Mouse (Mus musculus) left cerebral cortex, adult 9 months (tissue): Measurements from ENCODE around the gene Dlgap4.

Experiments
- DNase-seq, 2 experiments: peaks; one replicate each; pipeline ENCODE4 v3.0.0; 2022; ENCODE audit warnings: low spot score in 2 of 2

The Dlgap4 gene

DNA sequence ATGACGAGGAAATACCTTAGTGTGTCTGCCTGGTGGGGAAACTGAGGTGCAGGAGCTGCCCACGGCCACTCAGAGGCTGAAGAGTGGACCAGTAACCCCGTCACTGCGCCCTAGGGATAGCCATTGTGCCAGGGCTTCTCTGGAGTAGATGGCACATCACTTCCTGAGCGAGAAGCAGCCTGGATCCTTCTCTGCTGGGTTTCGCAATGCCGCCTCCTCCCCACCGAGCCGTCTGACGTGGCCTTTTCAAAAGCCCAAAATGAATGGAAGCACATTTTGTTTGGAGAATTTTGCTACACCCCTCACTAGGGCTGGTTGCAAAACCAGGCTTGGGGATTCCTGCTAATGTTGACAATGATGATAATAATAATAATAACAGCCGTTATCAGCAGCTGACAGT lies 4.0 kb downstream of the Dlgap4 start:
- peak in 1 of 2 experiments; percentile 59 for DNase-seq

- no peak for DNase-seq
These were observed 7.4 kb downstream of the Dlgap4 start for GRCm38 (mm10) chr2:156620874-156621273.

GRCm38 (mm10) chr2:156621449-156621848 lies 7.9 kb downstream of the Dlgap4 start:
- no peak for DNase-seq

- no peak for DNase-seq
These were observed 8.7 kb downstream of the Dlgap4 start for GRCm38 (mm10) chr2:156622192-156622591.

GRCm38 (mm10) chr2:156623246-156623645 lies 9.7 kb downstream of the Dlgap4 start:
- DNase-seq = no peak

GRCm38 (mm10) chr2:156625307-156625706 lies 11.8 kb downstream of the Dlgap4 start:
- no peak for DNase-seq

- DNase-seq = no peak
These were observed 12.6 kb downstream of the Dlgap4 start for GRCm38 (mm10) chr2:156626119-156626518.

- no peak for DNase-seq
These were observed 13.0 kb downstream of the Dlgap4 start for GRCm38 (mm10) chr2:156626544-156626943.

DNA sequence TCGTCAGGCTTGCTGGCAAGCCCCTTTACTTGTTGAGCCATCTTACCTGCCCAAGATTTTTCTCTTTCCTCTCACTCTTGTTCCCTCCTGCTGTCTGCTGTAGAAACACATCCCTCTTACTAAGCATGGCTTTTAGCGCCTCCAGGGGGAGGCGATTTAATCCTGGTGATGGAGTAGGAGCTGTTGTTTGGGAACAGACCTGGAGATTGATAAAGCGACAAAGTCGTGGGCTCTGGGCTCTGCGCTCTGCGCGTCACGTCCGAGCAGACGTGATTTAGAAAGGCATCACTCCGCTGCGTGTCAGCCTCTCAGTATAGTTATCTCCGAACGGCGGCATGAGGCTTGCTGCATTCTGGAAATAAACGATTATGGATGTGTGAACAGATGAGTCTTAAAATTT lies 14.4 kb downstream of the Dlgap4 start:
- DNase-seq = peak in 1 of 2 experiments; percentile 40

GRCm38 (mm10) chr2:156630288-156630687 lies 16.8 kb downstream of the Dlgap4 start:
- no peak for DNase-seq

GRCm38 (mm10) chr2:156632721-156633120 lies 19.2 kb downstream of the Dlgap4 start:
- no peak for DNase-seq

GRCm38 (mm10) chr2:156635091-156635490 lies 21.6 kb downstream of the Dlgap4 start:
- no peak for DNase-seq

GRCm38 (mm10) chr2:156641141-156641540 lies 27.6 kb downstream of the Dlgap4 start:
- no peak for DNase-seq

GRCm38 (mm10) chr2:156642931-156643330 lies 29.4 kb downstream of the Dlgap4 start:
- DNase-seq = no peak

DNA sequence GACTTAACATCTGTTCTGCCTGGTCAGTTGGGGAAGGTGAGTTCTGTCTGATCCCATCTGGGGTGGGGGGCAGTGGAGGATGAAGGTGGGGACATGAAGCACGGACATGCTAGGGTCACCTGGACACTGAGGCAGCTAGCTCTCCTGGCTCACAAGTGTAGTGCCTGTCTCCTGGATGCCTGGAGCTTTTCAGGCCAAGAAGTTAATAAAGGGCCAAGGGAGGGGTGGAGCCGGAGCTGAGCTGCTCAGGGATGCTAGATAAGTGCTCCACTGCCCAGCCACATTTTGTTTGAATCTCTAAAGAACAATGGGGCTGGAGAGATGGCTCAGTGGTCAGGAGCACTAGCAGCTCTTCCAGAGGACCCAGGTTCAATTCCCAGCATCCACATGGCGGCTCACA lies 29.9 kb downstream of the Dlgap4 start:
- DNase-seq = no peak

GRCm38 (mm10) chr2:156645145-156645544 lies 31.6 kb downstream of the Dlgap4 start:
- no peak for DNase-seq

DNA sequence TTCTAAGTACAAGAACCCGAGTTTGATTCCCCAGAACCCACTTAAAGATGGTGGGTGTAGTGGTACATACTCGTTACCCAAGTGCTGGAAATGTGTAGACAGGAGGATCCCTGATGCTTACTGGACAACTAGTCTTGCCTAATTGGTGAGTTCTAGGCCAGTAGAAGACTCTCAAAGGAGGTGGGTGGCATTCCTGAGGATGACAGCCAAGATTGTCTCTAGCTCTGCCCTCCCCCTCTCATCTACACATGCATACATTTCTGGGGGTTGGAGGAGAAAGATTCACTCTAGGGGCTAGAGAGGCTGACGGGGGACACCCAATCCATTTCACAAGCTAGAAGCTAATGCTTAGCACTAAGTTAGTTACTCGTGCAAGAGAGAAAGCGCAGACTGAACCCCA lies 33.4 kb downstream of the Dlgap4 start:
- no peak for DNase-seq

DNA sequence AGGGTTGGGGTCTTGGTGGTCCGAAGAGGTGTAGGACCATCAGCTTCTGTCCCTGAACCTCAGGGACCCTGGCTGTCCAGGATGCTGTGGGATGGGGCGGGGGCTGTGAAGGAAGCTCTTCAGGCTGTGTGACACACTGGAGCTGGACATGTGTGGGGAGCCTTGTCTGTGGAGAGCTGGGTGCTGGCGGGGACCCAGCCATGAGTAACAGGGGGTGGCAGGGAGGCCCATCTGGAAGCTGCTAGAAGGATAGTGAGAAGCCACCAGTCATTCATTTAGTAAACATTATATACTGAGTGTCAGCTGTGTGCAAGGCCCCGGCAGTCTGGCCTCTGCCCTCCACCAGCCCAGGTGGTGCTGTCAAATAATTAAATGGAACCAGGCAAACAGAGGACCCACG lies 34.5 kb downstream of the Dlgap4 start:
- DNase-seq = peak in 1 of 2 experiments; percentile 62

GRCm38 (mm10) chr2:156649450-156649849 lies 35.9 kb downstream of the Dlgap4 start:
- DNase-seq = no peak

DNA sequence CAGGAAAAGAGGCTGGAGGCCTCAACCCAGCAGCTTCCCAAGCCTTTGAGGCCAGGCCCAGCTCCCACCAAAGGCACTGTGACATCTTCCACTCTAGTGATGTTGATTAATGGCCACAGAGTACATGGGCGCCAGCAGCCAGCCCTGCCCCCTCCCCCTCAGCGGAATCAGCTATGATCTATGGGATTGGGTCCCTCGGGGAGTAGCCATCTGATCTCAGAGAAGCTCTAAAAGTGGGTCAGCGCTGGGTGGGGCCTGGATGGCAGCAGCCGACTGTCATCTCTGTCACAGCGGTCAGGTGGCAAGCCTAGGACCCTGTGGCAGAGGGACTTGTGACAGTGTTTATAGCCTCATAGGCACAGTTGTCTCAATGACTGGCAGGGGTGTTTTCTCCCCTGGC lies 37.5 kb downstream of the Dlgap4 start:
- no peak for DNase-seq

- DNase-seq = no peak
These were observed 39.3 kb downstream of the Dlgap4 start for GRCm38 (mm10) chr2:156652841-156653240.

DNA sequence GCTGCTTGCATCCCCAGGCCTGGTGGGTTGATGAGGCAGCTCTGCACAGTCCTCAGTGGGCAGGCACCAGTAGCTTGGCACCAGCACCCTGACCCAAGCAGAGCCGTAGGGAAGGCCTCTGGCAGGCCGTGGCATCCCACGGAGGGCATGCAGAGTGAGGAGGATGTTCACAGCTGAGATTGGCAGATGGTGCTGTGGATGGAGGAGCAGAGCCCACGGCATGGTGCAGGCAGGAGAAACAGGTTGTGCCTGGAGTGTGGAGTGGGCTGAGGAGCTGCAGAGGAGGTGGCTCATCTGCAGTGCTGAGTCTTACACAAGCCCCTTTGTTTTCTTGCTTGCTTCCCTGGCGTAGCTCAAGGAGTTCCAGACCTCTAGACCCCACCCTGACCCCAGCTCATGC lies 40.6 kb downstream of the Dlgap4 start:
- DNase-seq = peak in 1 of 2 experiments; percentile 73

DNA sequence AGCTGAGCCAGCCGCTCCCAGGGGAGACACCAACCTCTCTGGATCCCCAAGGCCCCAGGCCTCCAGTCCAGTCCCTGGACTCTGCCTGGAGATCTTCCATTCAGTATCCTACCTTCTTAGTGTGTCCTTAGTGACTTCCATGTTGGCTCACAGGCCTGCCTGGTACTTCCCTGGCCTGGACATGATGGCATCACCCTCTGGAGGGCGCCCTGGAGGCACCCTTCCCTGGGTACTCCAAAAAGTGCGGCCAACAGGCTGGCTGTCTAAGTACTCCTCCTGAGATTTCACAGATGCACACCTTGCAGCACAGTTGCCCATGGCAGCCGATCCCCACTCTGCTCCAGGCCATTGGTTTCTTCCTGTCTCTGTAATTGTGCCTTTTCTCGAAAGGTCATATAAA lies 42.1 kb downstream of the Dlgap4 start:
- no peak for DNase-seq

DNA sequence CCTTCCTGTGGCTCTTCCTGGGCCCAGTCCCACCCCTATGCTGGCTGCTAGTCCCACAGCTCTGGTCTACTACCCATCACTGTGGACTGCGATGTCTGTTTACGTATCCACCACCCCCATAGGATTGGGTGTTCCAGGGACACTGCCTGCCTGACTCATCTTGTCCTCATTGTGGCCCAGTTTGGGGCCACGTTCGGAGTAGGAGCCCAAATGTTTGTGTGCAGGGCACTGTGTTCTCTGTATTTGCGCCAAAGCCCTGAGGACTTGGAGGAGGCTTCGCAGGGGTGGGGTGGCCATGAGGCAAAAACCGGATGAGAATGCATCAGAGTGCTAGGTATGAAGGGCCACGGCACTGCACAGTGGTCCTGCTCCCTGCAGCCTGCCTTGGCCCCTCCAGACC lies 44.0 kb downstream of the Dlgap4 start:
- DNase-seq = no peak

DNA sequence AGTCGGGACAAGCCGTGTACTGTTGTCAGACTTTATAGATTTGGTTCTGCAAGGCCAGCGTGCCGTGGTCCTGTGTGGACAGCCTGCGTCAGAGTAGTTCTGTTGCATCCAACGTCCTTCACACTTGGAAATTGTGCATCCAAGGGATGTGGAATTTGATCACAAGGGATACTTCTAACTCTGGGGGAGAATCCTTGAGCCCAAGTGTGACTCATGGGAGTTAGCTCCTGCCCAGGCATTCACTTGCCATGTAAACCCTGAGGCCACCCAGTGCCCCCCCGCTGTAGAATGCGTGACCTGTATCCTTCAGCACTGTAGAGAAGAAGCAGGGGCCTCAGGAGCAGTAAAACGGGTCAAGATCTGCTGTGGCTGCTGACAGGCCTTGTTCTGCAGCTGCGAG lies 44.7 kb downstream of the Dlgap4 start:
- no peak for DNase-seq
